ENCODE assay signal across 8 mouse cellular contexts in genomic region chr5:76363453-76364104, GRCm38 (mm10). TPM values are rescaled to one million over a fixed set of nuclear protein-coding genes. Genes with fewer than 3 reads are reported as not detected.
DNase-seq lines count a peak whose midpoint lies in the region; ATAC-seq lines count a peak whose summit lies in the region.

Gene Nmu, minus strand, starts transcription at chr5:76363788.

- H3K4me1 ChIP-seq in heart, embryonic 11.5 days (ENCODE audit: control insufficient read depth, insufficient read depth, low read length), result no peaks in the 10 kb centered on the region
- peaks cover 6% of the 10 kb centered on the region; the same call in 1 of the 2 replicates for H3K4me1 ChIP-seq in forebrain, embryonic 14.5 days (ENCODE audit: control insufficient read depth, insufficient read depth, low read length)
- H3K4me1 ChIP-seq in midbrain, embryonic 10.5 days, result peaks cover 20% of the 10 kb centered on the region

- H3K36me3 ChIP-seq in heart, embryonic 11.5 days (ENCODE audit: control insufficient read depth, insufficient read depth, low read length), result no peaks in the 10 kb centered on the region
- H3K36me3 ChIP-seq in forebrain, embryonic 14.5 days (ENCODE audit: control insufficient read depth, insufficient read depth, low read length), result no peaks in the 10 kb centered on the region
- H3K36me3 ChIP-seq in midbrain, embryonic 10.5 days, result no peaks in the 10 kb centered on the region

- intact Hi-C loops in heart, postnatal 36 days (cut with DNase I), result no loop called here

- ATAC-seq in heart, embryonic 11.5 days (replicated peaks; ENCODE audit: insufficient number of reproducible peaks, low FRiP score, low TSS enrichment), result no peak
- no peak for ATAC-seq in forebrain, embryonic 14.5 days
- ATAC-seq in granulocyte monocyte progenitor cell, adult 5-6 weeks (replicated peaks; ENCODE audit: poor library complexity, severe bottlenecking), result no peak

- peak within 1 kb of the TSS; percentile 40 for H3K4me3 ChIP-seq in heart, embryonic 11.5 days (ENCODE audit: low read depth, low read length)
- H3K4me3 ChIP-seq in forebrain, embryonic 14.5 days (ENCODE audit: low read depth, low read length), result peak within 1 kb of the TSS; percentile 24
- peak within 1 kb of the TSS; percentile 55 for H3K4me3 ChIP-seq in midbrain, embryonic 10.5 days

- H3K9ac ChIP-seq in heart, embryonic 11.5 days (ENCODE audit: low read depth, low read length), result peak within 1 kb of the TSS; percentile 22
- peak within 1 kb of the TSS; percentile 29; the same call in 1 of the 2 replicates for H3K9ac ChIP-seq in forebrain, embryonic 14.5 days (ENCODE audit: low read length)

- H3K27me3 ChIP-seq in heart, embryonic 11.5 days (ENCODE audit: control insufficient read depth, insufficient read depth, low read length), result peaks cover 17% of the 10 kb centered on the region
- H3K27me3 ChIP-seq in forebrain, embryonic 14.5 days (replicated peaks; ENCODE audit: control insufficient read depth, insufficient read depth, low read length), result peaks cover 11% of the 10 kb centered on the region
- peaks cover 55% of the 10 kb centered on the region for H3K27me3 ChIP-seq in midbrain, embryonic 10.5 days (ENCODE audit: low read depth, poor library complexity, severe bottlenecking)

- DNase-seq in heart, postnatal 36 days, result no peak
- peak; percentile 49 for DNase-seq in Muller cell, postnatal 12 days (ENCODE audit: inconsistent ontology term)
- DNase-seq in forebrain, embryonic 14.5 days (ENCODE audit: low spot score), result no peak
- peak; percentile 34 for DNase-seq in midbrain, embryonic 10.5 days (ENCODE audit: low spot score)
- no peak for DNase-seq in ovary, postnatal 10 days (ENCODE audit: low spot score)
- DNase-seq in right cerebral cortex, postnatal 4 days, result no peak

- H3K27ac ChIP-seq in heart, embryonic 11.5 days (ENCODE audit: low read depth, low read length), result no peak within 1 kb of the TSS
- no peak within 1 kb of the TSS for H3K27ac ChIP-seq in forebrain, embryonic 14.5 days (ENCODE audit: low read depth, low read length)
- H3K27ac ChIP-seq in midbrain, embryonic 10.5 days (replicated peaks), result no peak within 1 kb of the TSS; the same call in 1 of the 2 replicates

- WGBS in heart, embryonic 11.5 days (ENCODE audit: insufficient replicate concordance), result 5% methylated on average over 35 of the region's 35 CpGs
- 4% methylated on average over 35 of the region's 35 CpGs for WGBS in forebrain, embryonic 14.5 days
- WGBS in midbrain, embryonic 10.5 days, result 4% methylated on average over 35 of the region's 35 CpGs

- no peaks in the 10 kb centered on the region for H3K9me3 ChIP-seq in heart, embryonic 11.5 days (replicated peaks; ENCODE audit: control insufficient read depth, low read length)
- no peaks in the 10 kb centered on the region for H3K9me3 ChIP-seq in forebrain, embryonic 14.5 days (replicated peaks; ENCODE audit: control insufficient read depth, low read length)
- H3K9me3 ChIP-seq in midbrain, embryonic 10.5 days (replicated peaks), result no peaks in the 10 kb centered on the region

- peak within 1 kb of the TSS; percentile 80 for H3K4me2 ChIP-seq in heart, embryonic 11.5 days
- H3K4me2 ChIP-seq in forebrain, embryonic 14.5 days (ENCODE audit: low read length), result peak within 1 kb of the TSS; percentile 57

RNA-seq across cellular contexts. Expression of gene Nmu, which starts in this region (rescaled TPM):
- polyA plus RNA-seq in heart, embryonic 11.5 days (2014; fragmentation: Nextera tagmentation; extraction: Ambion mirVana), result not detected in 2 replicates
- not detected for total RNA-seq in heart, postnatal 36 days (2021)
- polyA plus RNA-seq in forebrain, embryonic 14.5 days (2014; fragmentation: Nextera tagmentation; extraction: Ambion mirVana), result 0.54 TPM in 1 of 2 replicates, not detected in the other
- polyA plus RNA-seq in midbrain, embryonic 10.5 days (2016; fragmentation: Nextera tagmentation; extraction: Ambion mirVana), result 0.28 and 0.45 TPM in 2 replicates
- total RNA-seq in granulocyte monocyte progenitor cell, adult 5-6 weeks (2014; fragmentation: Nextera tagmentation), result not detected in 2 replicates
- not detected in 2 replicates for total RNA-seq in granulocyte monocyte progenitor cell, adult 5-6 weeks (2017)

Comparison
In these comparisons a context has a peak if more than half of its experiments do, and no peak if none do; other contexts are left out.
1. Peak in DNase-seq and H3K4me3 ChIP-seq in midbrain, embryonic 10.5 days; RNA of the gene not detected or under 1 TPM.